Mouse (Mus musculus): Measurements from ENCODE around the gene Crybb1. TPM values are rescaled to one million over a fixed set of nuclear protein-coding genes. Genes with fewer than 3 reads are reported as not detected.

Gene Crybb1
- polyA plus RNA-seq, 1 experiment, result not detected

DNA sequence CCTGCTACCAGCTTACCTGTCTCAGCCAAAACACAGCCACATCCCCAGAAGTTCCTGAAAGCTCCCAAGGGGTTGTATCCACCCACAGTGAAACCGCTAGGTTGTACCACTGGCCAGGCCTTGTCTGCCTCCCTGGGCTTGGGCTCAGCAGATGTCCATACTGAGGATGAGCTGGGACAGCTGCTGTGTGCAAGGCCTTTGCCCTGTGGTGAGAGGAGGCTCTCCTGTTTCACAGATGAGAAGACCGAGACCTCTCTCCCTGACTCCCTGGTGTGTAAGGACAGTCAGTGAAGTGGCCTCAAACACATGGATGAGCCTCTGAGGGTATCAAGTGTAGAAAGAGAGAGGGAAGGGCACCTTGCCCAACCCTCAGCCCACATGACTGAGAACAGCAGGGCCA lies 32.0 kb downstream of the Crybb1 start:
- peak overlapping the region; percentile 62 for H3K27ac ChIP-seq (ENCODE audit: control insufficient read depth, insufficient read depth, low read depth, low read length, poor library complexity)
- peaks cover 34% of the 10 kb centered on the region for H3K4me1 ChIP-seq (ENCODE audit: control insufficient read depth, insufficient read depth, low read length)
- no peak overlapping the region for H3K4me3 ChIP-seq (replicated peaks; ENCODE audit: control insufficient read depth, low read depth, low read length)

DNA sequence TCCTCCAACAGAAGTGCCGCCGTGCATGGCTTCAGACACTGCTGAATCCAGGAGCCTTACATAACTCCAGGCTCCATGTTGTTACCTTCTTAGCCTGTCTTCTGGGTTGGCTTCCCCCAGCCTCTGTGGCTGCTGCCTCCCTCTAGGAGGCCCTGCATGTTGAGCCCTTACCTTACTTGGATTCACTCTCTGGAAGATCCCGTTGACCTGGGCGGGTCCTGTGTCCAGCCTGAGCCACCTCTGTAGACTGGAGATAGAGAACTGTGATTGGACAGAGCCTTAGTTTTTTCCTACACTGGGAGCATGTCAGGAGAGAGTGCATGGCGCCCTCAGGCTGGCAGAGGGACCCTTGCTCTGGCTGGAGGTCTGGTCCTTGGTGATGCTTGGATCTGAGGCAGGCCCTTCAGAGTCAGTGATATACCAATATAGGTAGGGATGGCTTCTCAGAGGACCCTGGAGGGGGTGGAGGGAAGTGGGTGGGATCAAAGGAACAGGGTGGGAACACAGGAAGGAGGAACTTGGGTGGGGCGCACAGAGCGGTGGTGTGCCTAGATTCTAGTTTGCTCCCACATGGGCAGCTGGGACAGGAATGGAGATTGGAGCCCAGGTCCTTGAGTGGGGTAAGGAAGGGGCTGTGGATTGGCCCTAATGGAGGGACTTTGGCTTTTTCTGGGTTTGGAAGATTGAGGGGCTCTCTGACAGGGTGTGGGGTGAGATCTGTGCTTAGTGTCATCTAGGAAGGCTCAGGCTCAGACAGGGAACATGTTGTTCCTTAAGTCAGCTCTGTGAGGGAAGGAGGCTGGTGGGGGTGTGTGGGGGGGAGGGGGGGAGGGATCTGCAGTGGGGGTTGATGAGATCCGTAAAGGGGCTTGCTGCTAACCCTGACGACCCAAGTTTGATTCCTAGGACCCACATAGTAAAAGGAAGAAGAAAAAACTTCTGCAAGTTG lies 32.9 kb downstream of the Crybb1 start:
- Histone ChIP-seq H3K4me3 (replicated peaks; ENCODE audit: control insufficient read depth, low read depth, low read length) (no peak overlapping the region), H3K27ac (ENCODE audit: control insufficient read depth, insufficient read depth, low read depth, low read length, poor library complexity) (peak overlapping the region; percentile 62), H3K4me1 (ENCODE audit: control insufficient read depth, insufficient read depth, low read length) (peaks cover 32% of the 10 kb centered on the region)
- 71% methylated on average over 9 of the region's 9 CpGs for WGBS
- TF ChIP-seq POLR2A (IDR thresholded peaks at IDR 0.05; ENCODE audit: borderline replicate concordance, control insufficient read depth, low read depth, low read length), result no peak

More for the DNA sequence above, 32.0 kb downstream of the Crybb1 start:
- no peak for TF ChIP-seq POLR2A (IDR thresholded peaks at IDR 0.05; ENCODE audit: borderline replicate concordance, control insufficient read depth, low read depth, low read length)
- TF ChIP-seq CTCF (IDR thresholded peaks at IDR 0.05; ENCODE audit: control insufficient read depth, insufficient read depth, low read length), result no peak
- 68% methylated on average over 2 of the region's 2 CpGs for WGBS

DNA sequence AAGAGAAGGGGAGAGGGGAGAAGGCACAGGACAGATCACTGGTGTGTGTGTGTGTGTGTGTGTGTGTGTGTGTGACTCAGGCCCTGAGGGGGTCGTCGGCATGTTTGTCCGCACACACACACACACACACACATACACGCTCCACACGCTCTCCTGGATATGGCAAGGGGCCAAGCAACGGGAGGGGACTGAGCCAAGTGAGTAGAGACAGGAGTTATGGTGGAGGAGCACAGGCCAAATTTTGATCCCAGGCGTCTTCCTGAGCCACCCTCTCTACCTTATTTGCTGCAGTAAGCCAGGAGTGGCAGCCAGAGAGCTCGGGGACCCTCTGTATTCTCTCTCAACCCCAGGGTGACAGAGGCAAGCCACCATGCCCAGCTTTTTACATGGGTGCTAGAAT lies 33.6 kb downstream of the Crybb1 start:
- no peak overlapping the region for H3K4me3 ChIP-seq (replicated peaks; ENCODE audit: control insufficient read depth, low read depth, low read length)
- no peak for TF ChIP-seq CTCF (IDR thresholded peaks at IDR 0.05; ENCODE audit: control insufficient read depth, insufficient read depth, low read length)
- no peak for TF ChIP-seq POLR2A (IDR thresholded peaks at IDR 0.05; ENCODE audit: borderline replicate concordance, control insufficient read depth, low read depth, low read length)
- H3K4me1 ChIP-seq (ENCODE audit: control insufficient read depth, insufficient read depth, low read length), result peaks cover 29% of the 10 kb centered on the region
- no peak overlapping the region for H3K27ac ChIP-seq (ENCODE audit: control insufficient read depth, insufficient read depth, low read depth, low read length, poor library complexity)
- 73% methylated on average over 8 of the region's 8 CpGs for WGBS

DNA sequence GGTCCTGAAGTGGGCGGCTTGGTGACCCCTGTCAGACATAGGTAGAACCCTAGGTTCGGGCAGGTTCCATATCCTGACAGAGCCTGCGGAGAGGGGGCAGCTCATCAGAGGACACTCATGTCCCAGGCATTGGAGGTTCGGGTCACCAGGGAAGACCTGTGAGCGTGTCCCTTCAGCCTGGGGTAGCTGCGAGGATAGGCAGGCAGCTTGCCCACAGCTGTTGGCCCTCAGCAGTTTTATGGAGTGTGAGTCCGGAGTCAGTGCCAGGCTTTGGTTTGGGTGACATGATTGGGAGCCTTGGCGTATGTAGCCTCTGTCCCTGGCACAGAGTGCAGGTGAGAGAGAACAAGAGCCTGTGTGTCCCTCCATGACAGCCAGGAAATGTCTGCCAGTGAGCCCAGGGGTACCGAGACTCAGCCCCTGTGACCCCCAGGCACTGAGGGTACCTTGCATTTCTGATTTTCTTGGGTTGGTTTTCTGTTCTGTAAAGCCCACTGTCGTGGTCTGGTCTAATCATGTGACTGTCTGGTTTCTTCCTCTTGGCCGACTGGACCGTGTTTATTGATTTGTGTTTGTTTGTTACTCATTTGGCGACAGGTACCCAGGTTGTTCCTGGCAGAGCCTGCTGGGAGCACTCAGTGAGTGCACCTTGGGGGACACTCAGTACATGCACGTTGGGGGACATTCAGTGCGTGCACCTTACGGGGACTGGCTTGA lies 34.4 kb downstream of the Crybb1 start:
- peaks cover 23% of the 10 kb centered on the region; the same call in 1 of the 2 replicates for H3K4me1 ChIP-seq (ENCODE audit: control insufficient read depth, insufficient read depth, low read length)
- no peak overlapping the region for H3K27ac ChIP-seq (ENCODE audit: control insufficient read depth, insufficient read depth, low read depth, low read length, poor library complexity)
- WGBS, result 75% methylated on average over 16 of the region's 16 CpGs
- no peak overlapping the region for H3K4me3 ChIP-seq (replicated peaks; ENCODE audit: control insufficient read depth, low read depth, low read length)
- 0 out of 2 replicates have a peak, but pooled peaks have one; percentile 7 for TF ChIP-seq POLR2A (IDR thresholded peaks at IDR 0.05; ENCODE audit: borderline replicate concordance, control insufficient read depth, low read depth, low read length)
- TF ChIP-seq CTCF (IDR thresholded peaks at IDR 0.05; ENCODE audit: control insufficient read depth, insufficient read depth, low read length), result no peak

DNA sequence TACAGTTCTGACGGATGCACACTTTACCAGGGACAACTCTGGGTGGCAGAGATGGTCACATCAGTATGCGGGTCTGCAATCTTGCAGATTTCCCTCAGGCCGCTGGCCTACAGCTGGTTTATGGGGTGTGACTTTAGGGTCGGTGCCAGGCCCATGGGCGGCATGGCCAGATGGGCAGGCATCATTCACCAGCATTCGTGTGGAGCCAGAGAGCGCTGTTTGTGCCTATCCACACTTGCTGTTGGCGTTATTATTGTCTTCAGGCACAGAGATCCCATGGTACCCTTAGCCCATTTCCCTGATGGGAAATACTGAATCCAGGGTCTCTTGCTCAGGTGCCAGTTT lies 34.9 kb downstream of the Crybb1 start:
- peaks cover 22% of the 10 kb centered on the region; the same call in 1 of the 2 replicates for H3K4me1 ChIP-seq (ENCODE audit: control insufficient read depth, insufficient read depth, low read length)
- TF ChIP-seq CTCF (IDR thresholded peaks at IDR 0.05; ENCODE audit: control insufficient read depth, insufficient read depth, low read length) (no peak), POLR2A (IDR thresholded peaks at IDR 0.05; ENCODE audit: borderline replicate concordance, control insufficient read depth, low read depth, low read length) (no peak)
- no peak overlapping the region for H3K4me3 ChIP-seq (replicated peaks; ENCODE audit: control insufficient read depth, low read depth, low read length)
- H3K27ac ChIP-seq (ENCODE audit: control insufficient read depth, insufficient read depth, low read depth, low read length, poor library complexity), result no peak overlapping the region
- WGBS, result 86% methylated on average over 8 of the region's 8 CpGs

DNA sequence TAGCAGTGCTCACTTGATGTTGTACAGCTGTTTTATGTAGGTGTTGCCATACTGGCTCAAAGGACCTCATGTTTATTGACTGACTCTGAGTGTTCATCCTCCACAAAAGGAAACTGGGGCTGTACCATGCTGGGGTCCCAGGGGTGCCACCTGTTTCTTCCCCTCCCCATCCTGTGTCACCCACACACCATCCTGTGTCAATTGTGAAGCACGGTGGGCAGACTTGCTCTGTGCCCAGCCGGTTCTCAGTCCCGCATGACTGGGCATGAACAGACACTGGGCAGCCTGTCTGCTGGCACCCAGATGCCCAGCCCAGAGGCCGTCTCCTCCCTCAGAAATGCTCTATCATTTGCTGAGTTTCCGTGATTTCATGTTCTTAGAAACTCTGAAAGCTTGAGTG lies 36.3 kb downstream of the Crybb1 start:
- WGBS, result 53% methylated on average over 5 of the region's 5 CpGs
- Histone ChIP-seq H3K4me1 (ENCODE audit: control insufficient read depth, insufficient read depth, low read length) (peaks cover 14% of the 10 kb centered on the region; the same call in 1 of the 2 replicates), H3K4me3 (replicated peaks; ENCODE audit: control insufficient read depth, low read depth, low read length) (no peak overlapping the region), H3K27ac (ENCODE audit: control insufficient read depth, insufficient read depth, low read depth, low read length, poor library complexity) (no peak overlapping the region)
- TF ChIP-seq POLR2A (IDR thresholded peaks at IDR 0.05; ENCODE audit: borderline replicate concordance, control insufficient read depth, low read depth, low read length) (no peak), CTCF (IDR thresholded peaks at IDR 0.05; ENCODE audit: control insufficient read depth, insufficient read depth, low read length) (no peak)

DNA sequence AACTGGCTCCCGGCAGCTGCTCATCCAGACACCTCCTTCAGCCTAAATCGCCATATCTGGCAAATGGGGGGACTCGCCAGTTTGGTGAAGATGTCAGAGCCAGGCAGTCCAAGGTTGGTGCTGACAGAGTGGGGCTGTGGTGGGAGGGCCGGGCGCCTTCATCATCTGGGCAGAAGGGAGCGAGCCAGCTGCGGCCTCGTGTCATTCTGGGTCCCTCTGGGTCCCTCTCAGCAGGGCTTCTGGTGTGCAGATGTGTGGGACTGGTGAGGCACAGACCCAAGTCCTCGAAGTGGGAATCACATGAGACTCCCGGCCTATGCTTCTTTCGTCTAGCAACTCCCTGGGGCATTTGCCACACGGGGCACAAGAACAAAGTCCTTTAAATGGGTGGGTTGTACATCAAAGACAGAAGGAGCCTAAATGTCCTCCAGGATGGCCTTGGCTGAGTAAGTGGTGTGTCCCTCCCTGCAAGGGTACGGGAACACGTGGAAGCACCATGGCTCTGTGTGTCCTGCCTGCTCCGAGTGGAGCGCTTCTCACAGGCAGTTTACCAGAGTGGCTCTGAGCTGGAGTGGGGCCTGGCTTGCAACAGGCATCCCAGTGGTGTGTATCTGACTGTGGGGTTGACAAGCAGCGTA lies 36.8 kb downstream of the Crybb1 start:
- Histone ChIP-seq H3K4me3 (replicated peaks; ENCODE audit: control insufficient read depth, low read depth, low read length) (no peak overlapping the region), H3K27ac (ENCODE audit: control insufficient read depth, insufficient read depth, low read depth, low read length, poor library complexity) (no peak overlapping the region), H3K4me1 (ENCODE audit: control insufficient read depth, insufficient read depth, low read length) (peaks cover 15% of the 10 kb centered on the region)
- no peak for TF ChIP-seq CTCF (IDR thresholded peaks at IDR 0.05; ENCODE audit: control insufficient read depth, insufficient read depth, low read length)
- TF ChIP-seq POLR2A (IDR thresholded peaks at IDR 0.05; ENCODE audit: borderline replicate concordance, control insufficient read depth, low read depth, low read length), result no peak
- WGBS, result 78% methylated on average over 17 of the region's 17 CpGs

DNA sequence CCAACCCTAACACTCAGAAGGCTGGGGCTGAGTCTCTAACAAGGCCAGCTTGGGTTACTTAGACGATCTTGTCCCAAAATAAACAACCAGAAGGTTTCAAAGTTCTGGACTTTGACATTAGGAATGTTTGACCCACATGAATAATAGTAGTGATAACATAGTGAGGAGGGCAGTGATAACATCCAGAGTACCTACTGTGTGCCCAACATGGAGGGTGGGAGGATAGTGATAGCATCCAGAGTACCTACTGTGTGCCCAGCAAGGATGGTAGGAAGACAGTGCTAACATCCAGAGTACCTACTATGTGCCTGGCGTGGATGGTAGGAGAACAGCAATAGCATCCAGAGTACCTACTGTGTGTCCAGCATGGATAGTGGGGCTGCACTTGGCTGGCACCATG lies 38.2 kb downstream of the Crybb1 start:
- 64% methylated on average over 2 of the region's 2 CpGs for WGBS
- no peak overlapping the region for H3K27ac ChIP-seq (ENCODE audit: control insufficient read depth, insufficient read depth, low read depth, low read length, poor library complexity)
- no peak overlapping the region for H3K4me3 ChIP-seq (replicated peaks; ENCODE audit: control insufficient read depth, low read depth, low read length)
- peaks cover 16% of the 10 kb centered on the region for H3K4me1 ChIP-seq (ENCODE audit: control insufficient read depth, insufficient read depth, low read length)
- TF ChIP-seq POLR2A (IDR thresholded peaks at IDR 0.05; ENCODE audit: borderline replicate concordance, control insufficient read depth, low read depth, low read length), result no peak
- TF ChIP-seq CTCF (IDR thresholded peaks at IDR 0.05; ENCODE audit: control insufficient read depth, insufficient read depth, low read length), result no peak
